Mouse (Mus musculus) ES-Bruce4 (cell line): ENCODE measurements around the gene Prcc.

Source experiments
- CTCF ChIP-seq: IDR thresholded peaks from one replicate; pipeline ENCODE4 v1.8.1; 2011; ENCODE audit warnings: low read depth, low read length
- EP300 ChIP-seq: IDR thresholded peaks from 2 replicates; pipeline ENCODE4 v1.6.1; 2011; ENCODE audit warnings: low read depth, low read length; ENCODE audit not compliant: insufficient read depth
- POLR2A ChIP-seq: IDR thresholded peaks from one replicate; pipeline ENCODE4 v1.8.1; 2011; ENCODE audit warnings: low read length; ENCODE audit not compliant: insufficient read depth

GRCm38 (mm10) chr3:87919336-87920108 lies 34.1 kb upstream of the Prcc start, which contains the start of gene Mrpl24:
- no peak for TF ChIP-seq CTCF
- TF ChIP-seq POLR2A = no peak
- no peak for TF ChIP-seq EP300
